Mouse (Mus musculus) cerebellum, adult 2 months (tissue): ENCODE data around the gene Krtcap3.

Experiments used
- CTCF ChIP-seq: fragments of 200-500 bp; IDR thresholded peaks from 2 replicates; pipeline ENCODE4 v1.5.1; 2011; ENCODE audit warnings: low read depth, mild to moderate bottlenecking, control low read depth, low read length, moderate library complexity, borderline replicate concordance; ENCODE audit not compliant: insufficient read depth
- POLR2A ChIP-seq: fragments of 200-500 bp; IDR thresholded peaks from 2 replicates; pipeline ENCODE4 v1.6.1; 2011; ENCODE audit warnings: low read length, control low read depth, borderline replicate concordance; ENCODE audit not compliant: insufficient read depth

- no peak for TF ChIP-seq CTCF
- TF ChIP-seq POLR2A = no peak
Measured at GRCm38 (mm10) chr5:31266101-31266500, 14.6 kb downstream of the Krtcap3 start.
